Mouse (Mus musculus): ENCODE data around the gene Gh. TPM values are rescaled to one million over a fixed set of nuclear protein-coding genes. Genes with fewer than 3 reads are reported as not detected.

The Gh gene
- total RNA-seq, 1 experiment from 2014 or later = not detected

Other genes starting within 250 kb of the Gh start
- gene Taco1, start 235.8 kb downstream of the Gh start, total RNA-seq (2017) = 14.5 and 21.1 TPM in 2 replicates
- 14.7 and 28.0 TPM in 2 replicates for gene Map3k3, start 217.3 kb downstream of the Gh start, total RNA-seq (2017)
- not detected in 2 replicates for gene Gm10840, start 141.0 kb downstream of the Gh start, total RNA-seq (2017)
- gene Limd2, start 141.0 kb downstream of the Gh start, total RNA-seq (2017) = 22.7 and 26.6 TPM in 2 replicates
- 22.1 and 25.4 TPM in 2 replicates for gene Strada, start 99.7 kb downstream of the Gh start, total RNA-seq (2017)
- 170 and 212 TPM in 2 replicates for gene Ccdc47, start 85.5 kb downstream of the Gh start, total RNA-seq (2017)
- 86.2 and 103 TPM in 2 replicates for gene Ddx42, start 84.9 kb downstream of the Gh start, total RNA-seq (2017)
- 172 and 203 TPM in 2 replicates for gene Ftsj3, start 45.8 kb downstream of the Gh start, total RNA-seq (2017)
- gene Psmc5, start 45.7 kb downstream of the Gh start, total RNA-seq (2017) = 102 and 109 TPM in 2 replicates
- 211 and 253 TPM in 2 replicates for gene Smarcd2, start 28.9 kb downstream of the Gh start, total RNA-seq (2017)
- 3.1 and 3.3 TPM in 2 replicates for gene Tcam1, start 25.2 kb downstream of the Gh start, total RNA-seq (2017)
- 16.6 and 19.8 TPM in 2 replicates for gene Cd79b, start 12.9 kb upstream of the Gh start, total RNA-seq (2017)
- 0.05 TPM in 1 of 2 replicates, not detected in the other for gene Scn4a, start 51.4 kb upstream of the Gh start, total RNA-seq (2017)
- not detected in 2 replicates for gene Prr29, start 63.6 kb upstream of the Gh start, total RNA-seq (2017)
- gene Icam2, start 86.2 kb upstream of the Gh start, total RNA-seq (2017) = 54.6 and 70.8 TPM in 2 replicates
- 21.1 and 32.6 TPM in 2 replicates for gene Ern1, start 186.0 kb upstream of the Gh start, total RNA-seq (2017)